17 mouse cellular contexts compared by ENCODE assay signal in the genomic region with DNA sequence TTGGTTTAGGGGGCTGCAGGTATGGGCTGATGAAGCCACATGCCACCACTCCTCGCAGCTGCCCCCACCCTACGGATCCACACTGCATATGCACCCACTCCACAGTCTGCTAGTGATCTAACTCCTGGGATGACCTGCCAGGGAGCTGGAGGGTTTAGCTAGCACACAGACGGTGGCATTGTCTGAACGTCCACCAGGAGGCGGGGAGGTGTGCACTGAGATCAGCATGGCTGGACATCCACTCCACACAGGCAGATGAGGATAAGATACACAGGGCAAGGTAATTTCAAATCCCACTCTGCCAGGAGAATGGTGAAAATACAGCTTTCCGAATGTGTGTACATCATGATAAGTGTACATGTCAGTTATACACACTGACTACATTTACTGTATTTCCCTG. TPM values are rescaled to one million over a fixed set of nuclear protein-coding genes. Genes with fewer than 3 reads are reported as not detected.
DNase-seq lines count a peak whose midpoint lies in the region; ATAC-seq and TF ChIP-seq lines count a peak whose summit lies in the region.
"Had no signal": no experiment of that assay in that cellular context is flagged by ENCODE, and none has a peak within 500 bp of the region (broad histone marks: within the 10 kb centered on the region; RNA-seq: fewer than 3 reads in every experiment).

No protein-coding gene starts in this region.

- no peak overlapping the region for H3K4me2 ChIP-seq in intestine, postnatal 0 days (replicated peaks; ENCODE audit: low read depth)
- H3K4me2 ChIP-seq in intestine, embryonic 16.5 days (ENCODE audit: low read depth, low read length) = no peak overlapping the region
- no peak overlapping the region for H3K4me2 ChIP-seq in liver, embryonic 11.5 days
- H3K4me2 ChIP-seq: embryonic facial prominence, embryonic 12.5 days; forebrain, embryonic 15.5 days had no signal

- WGBS in intestine, postnatal 0 days = 74% methylated on average over 6 of the region's 6 CpGs
- WGBS in intestine, embryonic 16.5 days = 81% methylated on average over 6 of the region's 6 CpGs
- WGBS in liver, embryonic 11.5 days = 76% methylated on average over 6 of the region's 6 CpGs

- H3K9ac ChIP-seq in intestine, postnatal 0 days (ENCODE audit: low read depth, low read length) = no peak overlapping the region
- H3K9ac ChIP-seq in intestine, embryonic 16.5 days (ENCODE audit: low read depth, low read length) = no peak overlapping the region
- no peak overlapping the region for H3K9ac ChIP-seq in liver, embryonic 11.5 days (ENCODE audit: low read depth, low read length)
- H3K9ac ChIP-seq: embryonic facial prominence, embryonic 12.5 days; forebrain, embryonic 15.5 days had no signal

- no peak for TF ChIP-seq POLR2A in testis, adult 2 months (IDR thresholded peaks at IDR 0.05; ENCODE audit: control insufficient read depth, low read depth, low read length)

- H3K4me1 ChIP-seq in intestine, postnatal 0 days (replicated peaks; ENCODE audit: control insufficient read depth, insufficient read depth, low read length) = no peaks in the 10 kb centered on the region
- no peaks in the 10 kb centered on the region for H3K4me1 ChIP-seq in intestine, embryonic 16.5 days (ENCODE audit: control insufficient read depth, insufficient read depth, low read length)
- no peaks in the 10 kb centered on the region for H3K4me1 ChIP-seq in testis, adult 2 months (ENCODE audit: control insufficient read depth, insufficient read depth, low read length)
- H3K4me1 ChIP-seq in liver, embryonic 11.5 days (replicated peaks; ENCODE audit: control insufficient read depth, insufficient read depth, low read length) = no peaks in the 10 kb centered on the region
- H3K4me1 ChIP-seq: embryonic facial prominence, embryonic 12.5 days; forebrain, embryonic 15.5 days; hindbrain, embryonic 10.5 days had no signal

- no peaks in the 10 kb centered on the region for H3K9me3 ChIP-seq in intestine, postnatal 0 days (ENCODE audit: control insufficient read depth)
- no peaks in the 10 kb centered on the region for H3K9me3 ChIP-seq in intestine, embryonic 16.5 days (ENCODE audit: control insufficient read depth, low read length)
- H3K9me3 ChIP-seq in liver, embryonic 11.5 days (ENCODE audit: control insufficient read depth, low read length) = no peaks in the 10 kb centered on the region
- H3K9me3 ChIP-seq: embryonic facial prominence, embryonic 12.5 days; forebrain, embryonic 15.5 days; hindbrain, embryonic 10.5 days had no signal

- H3K36me3 ChIP-seq in intestine, postnatal 0 days (ENCODE audit: control insufficient read depth, insufficient read depth) = peaks cover 82% of the 10 kb centered on the region
- peaks cover 29% of the 10 kb centered on the region for H3K36me3 ChIP-seq in intestine, embryonic 16.5 days (ENCODE audit: control insufficient read depth, insufficient read depth, low read length)
- no peaks in the 10 kb centered on the region; the same call in none of the 2 replicates for H3K36me3 ChIP-seq in testis, adult 2 months (ENCODE audit: control insufficient read depth, insufficient read depth, low read length)
- peaks cover 46% of the 10 kb centered on the region for H3K36me3 ChIP-seq in liver, embryonic 11.5 days (ENCODE audit: control insufficient read depth, insufficient read depth, low read length)

- H3K27me3 ChIP-seq in intestine, postnatal 0 days (replicated peaks; ENCODE audit: control insufficient read depth, insufficient read depth, low read length) = no peaks in the 10 kb centered on the region
- no peaks in the 10 kb centered on the region for H3K27me3 ChIP-seq in intestine, embryonic 16.5 days (replicated peaks; ENCODE audit: control insufficient read depth, insufficient read depth, low read length)
- H3K27me3 ChIP-seq in testis, adult 2 months (ENCODE audit: control insufficient read depth, insufficient read depth, low read length) = no peaks in the 10 kb centered on the region
- no peaks in the 10 kb centered on the region for H3K27me3 ChIP-seq in liver, embryonic 11.5 days (replicated peaks; ENCODE audit: control insufficient read depth, insufficient read depth, low read length)
- H3K27me3 ChIP-seq: CH12.LX; embryonic facial prominence, embryonic 12.5 days; forebrain, embryonic 15.5 days had no signal

- peak; percentile 65 for TF ChIP-seq CTCF in intestine, postnatal 0 days (IDR thresholded peaks at IDR 0.05; ENCODE audit: low read depth)
- peak; percentile 22; the same call in 1 of the 2 replicates for TF ChIP-seq CTCF in testis, adult 2 months (IDR thresholded peaks at IDR 0.05; ENCODE audit: control insufficient read depth, insufficient read depth, insufficient replicate concordance, low read depth, low read length)

- ATAC-seq in intestine, postnatal 0 days = no peak
- ATAC-seq in intestine, embryonic 16.5 days = no peak
- peak; percentile 54 for ATAC-seq in liver, embryonic 11.5 days (replicated peaks; ENCODE audit: low FRiP score)
- ATAC-seq: activated CD4-positive, CD25-positive, alpha-beta regulatory T cell, adult 4 months; forebrain, embryonic 15.5 days had no signal

- DNase-seq in testis, postnatal 14 days (ENCODE audit: low spot score) = no peak
- DNase-seq in liver, embryonic 11.5 days (ENCODE audit: low spot score) = no peak
- DNase-seq in urinary bladder, postnatal 36 days (ENCODE audit: low spot score in 2 of 2) = no peak
- DNase-seq in ovary, postnatal 10 days (ENCODE audit: low spot score) = no peak
- DNase-seq in adrenal gland, postnatal 10 days = no peak
- DNase-seq: cerebellum, adult 9-11 months; layer of hippocampus, postnatal 36 days; right cerebral cortex, postnatal 25 days; thymus, postnatal 4 days had no signal

- H3K4me3 ChIP-seq in intestine, postnatal 0 days (ENCODE audit: low read depth, low read length) = no peak overlapping the region
- no peak overlapping the region for H3K4me3 ChIP-seq in intestine, embryonic 16.5 days (ENCODE audit: low read length)
- H3K4me3 ChIP-seq in testis, adult 2 months (ENCODE audit: control insufficient read depth, low read depth, low read length) = no peak overlapping the region
- H3K4me3 ChIP-seq in liver, embryonic 11.5 days (ENCODE audit: low read depth, low read length) = no peak overlapping the region
- H3K4me3 ChIP-seq: embryonic facial prominence, embryonic 12.5 days; forebrain, embryonic 15.5 days; hindbrain, embryonic 10.5 days had no signal

- H3K27ac ChIP-seq in intestine, postnatal 0 days (ENCODE audit: low read depth, low read length) = no peak overlapping the region
- no peak overlapping the region for H3K27ac ChIP-seq in intestine, embryonic 16.5 days (ENCODE audit: low read length)
- no peak overlapping the region for H3K27ac ChIP-seq in testis, adult 2 months (ENCODE audit: control insufficient read depth, insufficient read depth, low read depth, low read length)
- no peak overlapping the region for H3K27ac ChIP-seq in liver, embryonic 11.5 days (ENCODE audit: low read depth, low read length)
- H3K27ac ChIP-seq: embryonic facial prominence, embryonic 12.5 days; forebrain, embryonic 15.5 days; hindbrain, embryonic 10.5 days had no signal

RNA-seq across cellular contexts. Expression of gene Tbk1, which starts 30.3 kb away (rescaled TPM):
- polyA plus RNA-seq in intestine, postnatal 0 days (2015; fragmentation: Nextera tagmentation; extraction: Ambion mirVana) = 27.3 and 29.6 TPM in 2 replicates
- polyA plus RNA-seq in intestine, embryonic 16.5 days (2015; fragmentation: Nextera tagmentation; extraction: Ambion mirVana) = 36.8 and 38.2 TPM in 2 replicates
- polyA plus RNA-seq in testis, adult 2 months (2012; rRNA removed) = 6.0 and 7.0 TPM in 2 replicates
- polyA plus RNA-seq in liver, embryonic 11.5 days (2014; fragmentation: Nextera tagmentation; extraction: Ambion mirVana) = 32.0 and 32.1 TPM in 2 replicates
- total RNA-seq in adrenal gland, postnatal 10 days (2021) = 10 to 100 TPM; 32.4 to 38.4 TPM
